Mouse (Mus musculus) 3T3-L1 (cell line): Measurements from ENCODE around the gene Btbd35f18.
"Not testable (repeated sequence)": the region's sequence is repeated elsewhere in the genome, so short reads cannot be mapped to it uniquely, and the experiment has no call there.

ENCODE experiments used
- DNase-seq: peaks from one replicate; pipeline ENCODE4 v3.0.0-alpha.2; 2015; ENCODE audit warnings: low read depth, low spot score

The Btbd35f18 gene

DNA sequence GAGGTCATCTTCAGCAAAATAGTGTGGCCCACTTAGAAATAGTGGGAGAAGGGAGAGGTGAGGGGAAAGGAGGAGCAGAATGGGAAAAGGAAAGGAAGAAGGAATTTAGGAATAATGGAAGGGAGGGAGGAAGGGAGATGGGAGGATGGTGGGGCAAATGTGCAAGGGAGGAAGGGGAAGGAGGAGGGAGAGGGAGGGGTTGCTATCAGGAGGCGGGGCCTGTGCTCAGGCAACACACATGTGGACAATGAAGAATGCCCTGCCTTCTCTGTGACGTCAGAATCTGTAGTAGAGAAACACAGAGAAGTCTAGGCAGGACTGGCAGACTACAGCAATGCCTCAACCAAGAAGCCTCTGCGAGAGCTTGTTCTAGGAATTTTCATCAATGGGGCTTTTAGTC, at the start of gene Btbd35f18:
Btbd35f18 (plus strand) TSS at position 301 of the 400 bp plus-strand sequence.
- not testable (repeated sequence) for DNase-seq
